Mouse (Mus musculus) olfactory bulb, adult 2 months (tissue): Measurements from ENCODE around the gene Sapcd2.

Source experiments
- CTCF ChIP-seq: fragments of 200-500 bp; IDR thresholded peaks from 2 replicates; pipeline ENCODE4 v1.5.1; 2012; ENCODE audit warnings: low read depth, mild to moderate bottlenecking, low read length, moderate library complexity; ENCODE audit not compliant: insufficient read depth
- POLR2A ChIP-seq: fragments of 200-500 bp; IDR thresholded peaks from 2 replicates; pipeline ENCODE4 v1.6.1; 2012; ENCODE audit warnings: mild to moderate bottlenecking, low read depth, low read length, moderate library complexity; ENCODE audit not compliant: insufficient read depth

DNA sequence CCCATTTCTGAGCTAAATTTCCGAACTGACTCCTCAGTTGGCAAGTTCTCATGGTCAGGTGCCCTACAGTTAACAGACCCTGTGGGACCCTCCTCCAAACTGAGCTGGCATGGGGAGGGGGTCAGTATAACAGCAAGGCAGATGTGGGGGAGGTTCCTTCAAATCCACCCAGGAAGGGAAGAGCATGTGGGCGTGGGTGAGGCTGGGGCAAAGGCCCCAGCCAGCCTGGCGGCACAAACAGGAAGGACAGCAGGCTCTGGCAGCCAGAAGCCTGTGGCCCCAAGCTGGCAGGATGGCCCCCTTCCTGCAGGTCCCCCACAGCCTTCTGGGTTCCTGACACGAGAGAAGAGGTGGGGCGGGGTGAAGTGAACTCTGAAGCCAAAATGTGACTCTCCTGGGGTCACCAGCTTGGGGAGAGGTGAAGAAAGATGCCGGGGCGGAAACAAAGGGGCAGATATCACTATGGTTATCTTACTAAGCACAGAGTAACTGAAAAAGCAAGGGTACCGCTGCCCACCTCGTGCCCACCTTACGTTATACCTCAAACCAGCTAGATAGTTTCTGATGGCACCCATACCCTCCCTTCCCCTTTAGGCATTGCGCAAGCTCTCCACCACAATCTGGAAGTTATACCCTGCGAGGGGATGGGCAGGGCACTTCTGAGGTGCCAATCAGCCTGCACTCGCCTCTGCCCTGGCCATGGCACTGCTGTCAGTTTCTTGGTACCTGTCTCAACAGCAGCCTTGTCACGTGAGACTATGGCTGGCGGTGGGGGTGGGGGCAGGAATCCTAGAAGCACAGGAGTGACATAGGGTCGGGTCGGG is 50.7 kb downstream of the Sapcd2 start, which contains the start of gene Fut7:
- TF ChIP-seq CTCF (no peak), POLR2A (no peak)
